Mouse (Mus musculus) neural tube, embryonic 13.5 days (tissue): Measurements from ENCODE around the gene Nap1l1. TPM values are rescaled to one million over a fixed set of nuclear protein-coding genes. Genes with fewer than 3 reads are reported as not detected.
"Not testable (repeated sequence)": the region's sequence is repeated elsewhere in the genome, so short reads cannot be mapped to it uniquely, and the experiment has no call there.

ENCODE experiments used
- ATAC-seq: fragments of 200-750 bp; cut with Nextera tagmentation; 2 replicates; pipeline ENCODE4 v1.8.0; 2017; ENCODE audit warnings: low read depth, mild to moderate bottlenecking, moderate TSS enrichment, moderate library complexity
- H3K27ac ChIP-seq: fragments of 300-500 bp; sonication (generic); replicated peaks from 2 replicates; pipeline ENCODE4 v1.5.1; 2015; ENCODE audit warnings: moderate library complexity, mild to moderate bottlenecking, inconsistent platforms
- H3K27me3 ChIP-seq: fragments of 300-500 bp; sonication (generic); 2 replicates; pipeline ENCODE4 v1.6.1; 2015; ENCODE audit warnings: mild to moderate bottlenecking, inconsistent platforms
- H3K36me3 ChIP-seq: fragments of 300-500 bp; sonication (generic); 2 replicates; pipeline ENCODE4 v1.6.1; 2015; ENCODE audit warnings: mild to moderate bottlenecking, inconsistent platforms
- H3K4me1 ChIP-seq: fragments of 300-500 bp; sonication (generic); replicated peaks from 2 replicates; pipeline ENCODE4 v1.6.1; 2015; ENCODE audit warnings: inconsistent platforms
- H3K4me2 ChIP-seq: fragments of 300-500 bp; sonication (generic); 2 replicates; pipeline ENCODE4 v1.6.1; 2015; ENCODE audit warnings: inconsistent platforms, mild to moderate bottlenecking, moderate library complexity
- H3K4me3 ChIP-seq: fragments of 300-500 bp; sonication (generic); 2 replicates; pipeline ENCODE4 v1.5.1; 2015; ENCODE audit warnings: mild to moderate bottlenecking, inconsistent platforms
- H3K9ac ChIP-seq: fragments of 300-500 bp; sonication (generic); 2 replicates; pipeline ENCODE4 v1.6.1; 2015; ENCODE audit warnings: moderate library complexity, mild to moderate bottlenecking, inconsistent platforms
- H3K9me3 ChIP-seq: fragments of 300-500 bp; sonication (generic); 2 replicates; pipeline ENCODE4 v1.6.1; 2016; ENCODE audit warnings: inconsistent platforms
- WGBS: fragments of 180-500 bp; shearing (Covaris S2); methylation state at CpG from one replicate; pipeline ENCODE4 v1.1.7; 2015; 5-methylcytosine and 5-hydroxymethylcytosine counted together
- polyA plus RNA-seq: library from polyadenylated mRNA; unstranded; fragments of >200 nt; fragmentation: Nextera tagmentation; extraction: Ambion mirVana; gene quantifications from 2 replicates; pipeline ENCODE4 v1.2.1, GENCODE M21; 2015

Nap1l1 gene
- polyA plus RNA-seq, 1 experiment from 2014 or later: 195 TPM

- H3K36me3 ChIP-seq: peaks cover 77% of the 10 kb centered on the region
These were observed 15.8 kb downstream of the Nap1l1 start for GRCm38 (mm10) chr10:111488793-111489192.

GRCm38 (mm10) chr10:111490079-111490478 is 17.1 kb downstream of the Nap1l1 start:
- not testable (repeated sequence) for H3K27ac ChIP-seq, H3K4me2 ChIP-seq, H3K27me3 ChIP-seq, H3K4me3 ChIP-seq, H3K9ac ChIP-seq, H3K9me3 ChIP-seq, ATAC-seq, H3K4me1 ChIP-seq
- peaks cover 74% of the 10 kb centered on the region for H3K36me3 ChIP-seq
- 88% methylated on average over 4 of the region's 4 CpGs for WGBS

More at GRCm38 (mm10) chr10:111488793-111489192, 15.8 kb downstream of the Nap1l1 start:
- ATAC-seq: no peak
- no peaks in the 10 kb centered on the region for H3K9me3 ChIP-seq
- H3K4me1 ChIP-seq: no peaks in the 10 kb centered on the region
- WGBS: 80% methylated on average over 2 of the region's 2 CpGs
- no peaks in the 10 kb centered on the region for H3K27me3 ChIP-seq
- H3K27ac ChIP-seq: no peak overlapping the region
- no peak overlapping the region for H3K4me3 ChIP-seq
- H3K9ac ChIP-seq: no peak overlapping the region
- H3K4me2 ChIP-seq: no peak overlapping the region

- Histone ChIP-seq H3K4me1 (no peaks in the 10 kb centered on the region), H3K27me3 (no peaks in the 10 kb centered on the region), H3K9ac (no peak overlapping the region), H3K27ac (no peak overlapping the region), H3K9me3 (no peaks in the 10 kb centered on the region), H3K4me2 (no peak overlapping the region), H3K4me3 (no peak overlapping the region), H3K36me3 (peaks cover 64% of the 10 kb centered on the region)
- 93% methylated on average over 7 of the region's 7 CpGs for WGBS
- no peak for ATAC-seq
These were observed 22.9 kb downstream of the Nap1l1 start for GRCm38 (mm10) chr10:111495888-111496287.

GRCm38 (mm10) chr10:111499892-111500291 is 26.9 kb downstream of the Nap1l1 start:
- H3K9ac ChIP-seq: no peak overlapping the region
- H3K4me1 ChIP-seq: peaks cover 13% of the 10 kb centered on the region
- H3K36me3 ChIP-seq: peaks cover 35% of the 10 kb centered on the region
- no peak overlapping the region for H3K4me3 ChIP-seq
- ATAC-seq: no peak
- H3K4me2 ChIP-seq: no peak overlapping the region
- H3K9me3 ChIP-seq: no peaks in the 10 kb centered on the region
- no peaks in the 10 kb centered on the region for H3K27me3 ChIP-seq
- no peak overlapping the region for H3K27ac ChIP-seq
- 78% methylated on average over 6 of the region's 6 CpGs for WGBS

- H3K4me3 ChIP-seq: no peak overlapping the region
- no peak for ATAC-seq
- H3K4me2 ChIP-seq: no peak overlapping the region
- H3K27ac ChIP-seq: no peak overlapping the region
- H3K9me3 ChIP-seq: no peaks in the 10 kb centered on the region
- WGBS: 0% methylated on average over 3 of the region's 3 CpGs
- H3K9ac ChIP-seq: no peak overlapping the region
- H3K36me3 ChIP-seq: peaks cover 13% of the 10 kb centered on the region
- H3K27me3 ChIP-seq: no peaks in the 10 kb centered on the region
- H3K4me1 ChIP-seq: peaks cover 24% of the 10 kb centered on the region
These were observed 30.0 kb downstream of the Nap1l1 start for GRCm38 (mm10) chr10:111503071-111503470.

- Histone ChIP-seq H3K27ac (no peak overlapping the region), H3K36me3 (0 out of 2 replicates have a peak, but pooled peaks cover 6% of the 10 kb centered on the region), H3K27me3 (no peaks in the 10 kb centered on the region), H3K9me3 (no peaks in the 10 kb centered on the region), H3K4me2 (no peak overlapping the region), H3K9ac (no peak overlapping the region), H3K4me1 (peaks cover 28% of the 10 kb centered on the region), H3K4me3 (no peak overlapping the region)
- 37% methylated on average over 10 of the region's 10 CpGs for WGBS
- ATAC-seq: no peak
These were observed 30.7 kb downstream of the Nap1l1 start for GRCm38 (mm10) chr10:111503716-111504115.

GRCm38 (mm10) chr10:111504606-111505005 is 31.6 kb downstream of the Nap1l1 start:
- Histone ChIP-seq H3K9me3 (no peaks in the 10 kb centered on the region), H3K27me3 (no peaks in the 10 kb centered on the region), H3K27ac (no peak overlapping the region), H3K4me1 (peaks cover 37% of the 10 kb centered on the region), H3K4me3 (no peak overlapping the region), H3K4me2 (no peak overlapping the region), H3K36me3 (0 out of 2 replicates have a peak, but pooled peaks cover 4% of the 10 kb centered on the region), H3K9ac (no peak overlapping the region)
- no peak for ATAC-seq
- 82% methylated on average over 1 of the region's 1 CpGs for WGBS

- no peaks in the 10 kb centered on the region for H3K9me3 ChIP-seq
- H3K4me2 ChIP-seq: peak overlapping the region; percentile 72
- no peak overlapping the region for H3K4me3 ChIP-seq
- WGBS: 45% methylated on average over 7 of the region's 7 CpGs
- 0 out of 2 replicates have a peak, but pooled peaks cover 4% of the 10 kb centered on the region for H3K36me3 ChIP-seq
- ATAC-seq: no peak
- no peaks in the 10 kb centered on the region for H3K27me3 ChIP-seq
- peaks cover 42% of the 10 kb centered on the region for H3K4me1 ChIP-seq
- peak overlapping the region; percentile 92 for H3K9ac ChIP-seq
- no peak overlapping the region for H3K27ac ChIP-seq
These were observed 32.4 kb downstream of the Nap1l1 start for GRCm38 (mm10) chr10:111505406-111505805.

- Histone ChIP-seq H3K9ac (peak within 1 kb of the TSS; percentile 92), H3K9me3 (no peaks in the 10 kb centered on the region), H3K4me1 (peaks cover 47% of the 10 kb centered on the region), H3K36me3 (no peaks in the 10 kb centered on the region), H3K27me3 (no peaks in the 10 kb centered on the region), H3K27ac (peak within 1 kb of the TSS; percentile 96), H3K4me3 (peak within 1 kb of the TSS; percentile 66), H3K4me2 (peak within 1 kb of the TSS; percentile 72)
- peak; percentile 89 for ATAC-seq
- WGBS: under 1% methylated on average over 90 of the region's 94 CpGs
These were observed 33.3 kb downstream of the Nap1l1 start, which contains the start of gene Phlda1 for GRCm38 (mm10) chr10:111506101-111506925. Gene Phlda1, plus strand, starts transcription at chr10:111506286.

- Histone ChIP-seq H3K9ac (peak overlapping the region; percentile 92), H3K27ac (peak overlapping the region; percentile 96), H3K27me3 (no peaks in the 10 kb centered on the region), H3K36me3 (no peaks in the 10 kb centered on the region), H3K4me3 (peak overlapping the region; percentile 66), H3K4me2 (peak overlapping the region; percentile 72), H3K4me1 (peaks cover 47% of the 10 kb centered on the region), H3K9me3 (no peaks in the 10 kb centered on the region)
- under 1% methylated on average over 21 of the region's 23 CpGs for WGBS
- ATAC-seq: peak; percentile 60
These were observed 34.0 kb downstream of the Nap1l1 start for GRCm38 (mm10) chr10:111506926-111507459.

GRCm38 (mm10) chr10:111507460-111508211 is 34.6 kb downstream of the Nap1l1 start:
- WGBS: under 1% methylated on average over 38 of the region's 38 CpGs
- Histone ChIP-seq H3K4me3 (peak overlapping the region; percentile 66), H3K4me2 (peak overlapping the region; percentile 72), H3K27me3 (no peaks in the 10 kb centered on the region), H3K36me3 (no peaks in the 10 kb centered on the region), H3K27ac (peak overlapping the region; percentile 96), H3K9ac (peak overlapping the region; percentile 92), H3K9me3 (no peaks in the 10 kb centered on the region), H3K4me1 (peaks cover 45% of the 10 kb centered on the region)
- no peak for ATAC-seq
